Mouse (Mus musculus): ENCODE measurements around the gene Grm7.

The Grm7 gene

GRCm38 (mm10) chr6:111558588-111558987, 913.2 kb downstream of the Grm7 start:
- DNase-seq (ENCODE audit: low spot score in 2 of 2) = no peak

DNA sequence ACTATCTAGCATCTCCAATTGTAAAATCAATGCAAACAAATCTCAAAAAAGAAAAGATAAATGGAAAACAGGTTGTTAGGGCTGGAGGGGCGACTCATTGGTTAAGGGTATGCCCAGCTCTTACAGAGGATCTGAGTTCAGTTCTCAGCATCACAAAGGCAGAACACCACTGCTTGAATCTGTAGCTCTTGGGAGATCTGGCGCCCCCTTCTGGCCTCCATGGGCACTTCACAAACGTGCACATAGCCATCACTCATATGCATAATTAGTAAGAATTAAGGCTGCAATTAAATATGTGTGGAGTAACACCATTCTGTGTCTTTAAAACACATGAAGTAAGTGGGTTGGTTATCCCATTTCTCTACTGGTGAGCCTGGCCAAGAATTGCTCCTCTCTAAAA, 914.1 kb downstream of the Grm7 start:
- DNase-seq (ENCODE audit: low spot score in 2 of 2) = no peak

GRCm38 (mm10) chr6:111561347-111561746, 916.0 kb downstream of the Grm7 start:
- no peak for DNase-seq (ENCODE audit: low spot score in 2 of 2)

- no peak for DNase-seq (ENCODE audit: low spot score in 2 of 2)
These were observed 926.2 kb downstream of the Grm7 start for GRCm38 (mm10) chr6:111571471-111572088.

- DNase-seq (ENCODE audit: low spot score in 2 of 2) = no peak
These were observed 939.5 kb downstream of the Grm7 start for GRCm38 (mm10) chr6:111584851-111585250.

GRCm38 (mm10) chr6:111587572-111587971, 942.2 kb downstream of the Grm7 start:
- DNase-seq (ENCODE audit: low spot score in 2 of 2) = no peak

GRCm38 (mm10) chr6:111601892-111602654, 956.7 kb downstream of the Grm7 start:
- DNase-seq (ENCODE audit: low spot score in 2 of 2) = no peak

GRCm38 (mm10) chr6:111610396-111610795, 965.0 kb downstream of the Grm7 start:
- DNase-seq (ENCODE audit: low spot score in 2 of 2) = no peak

GRCm38 (mm10) chr6:111613834-111614233, 968.5 kb downstream of the Grm7 start:
- no peak for DNase-seq (ENCODE audit: low spot score in 2 of 2)
